Mouse (Mus musculus): ENCODE results near the gene Snurf. TPM values are rescaled to one million over a fixed set of nuclear protein-coding genes. Genes with fewer than 3 reads are reported as not detected.

The Snurf gene
- polyA plus RNA-seq, 1 experiment from 2014 or later, result 28.3 TPM

DNA sequence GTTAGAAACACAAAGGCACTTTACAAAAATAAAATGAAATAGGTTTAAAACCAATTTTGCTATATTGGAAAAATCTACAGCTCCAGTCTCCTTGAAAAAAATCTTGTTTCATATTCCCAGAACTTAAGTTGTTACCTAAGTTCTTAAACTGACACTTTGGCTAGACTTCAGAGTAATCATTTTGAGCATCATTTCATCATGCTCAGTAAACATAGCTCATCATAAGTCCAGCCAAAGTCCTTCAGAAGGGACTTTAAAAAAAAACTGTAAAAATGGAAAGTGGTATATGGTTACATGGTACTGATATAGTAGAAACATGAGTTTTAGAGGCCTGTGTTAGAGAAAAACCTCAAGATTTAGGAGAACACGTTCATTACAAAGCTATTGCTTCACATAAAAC lies 26.2 kb downstream of the Snurf start:
- WGBS, result 78% methylated on average over 1 of the region's 1 CpGs
- H3K4me2 ChIP-seq, result no peak overlapping the region
- DNase-seq (ENCODE audit: low spot score), result no peak

More for the DNA sequence above, 26.2 kb downstream of the Snurf start:
- no peak for ATAC-seq (replicated peaks; ENCODE audit: low FRiP score)
- Histone ChIP-seq H3K27me3 (replicated peaks; ENCODE audit: control insufficient read depth, insufficient read depth, low read length) (no peaks in the 10 kb centered on the region), H3K9me3 (ENCODE audit: control insufficient read depth, low read length) (no peaks in the 10 kb centered on the region), H3K9ac (ENCODE audit: low read depth, low read length) (no peak overlapping the region), H3K4me3 (ENCODE audit: low read depth, low read length) (no peak overlapping the region), H3K4me1 (replicated peaks; ENCODE audit: control insufficient read depth, insufficient read depth, low read length) (no peaks in the 10 kb centered on the region), H3K36me3 (ENCODE audit: control insufficient read depth, insufficient read depth, low read length) (no peaks in the 10 kb centered on the region), H3K27ac (ENCODE audit: low read depth, low read length) (no peak overlapping the region)

Other genes with a start within 250 kb of the Snurf start
- gene Gm38393, start within 50 bp of the Snurf start, polyA plus RNA-seq (2014; fragmentation: Nextera tagmentation; extraction: Ambion mirVana), result 0.39 and 0.53 TPM in 2 replicates
- gene Snrpn, start 135.2 kb upstream of the Snurf start, polyA plus RNA-seq (2014; fragmentation: Nextera tagmentation; extraction: Ambion mirVana), result 36.5 and 39.8 TPM in 2 replicates

Data from liver, embryonic 11.5 days (tissue).